Mouse (Mus musculus) midbrain, embryonic 11.5 days (tissue): ENCODE data around the gene Zglp1. TPM values are rescaled to one million over a fixed set of nuclear protein-coding genes. Genes with fewer than 3 reads are reported as not detected.
A peak's percentile ranks its signal among the peaks of the same experiment; 100 is the strongest.

Experiments used
- ATAC-seq: fragments of 200-750 bp; cut with Nextera tagmentation; 2 replicates; pipeline ENCODE4 v1.8.0; 2017; ENCODE audit warnings: moderate TSS enrichment, moderate library complexity; ENCODE audit not compliant: low FRiP score
- DNase-seq: peaks from one replicate; pipeline ENCODE4 v3.0.0; 2015; ENCODE audit warnings: low spot score; ENCODE audit errors: missing footprints
- H3K27ac ChIP-seq: fragments of 300-500 bp; sonication (generic); 2 replicates; pipeline ENCODE4 v1.5.1; 2014; ENCODE audit warnings: low read depth, low read length
- H3K27me3 ChIP-seq: fragments of 300-500 bp; sonication (generic); 2 replicates; pipeline ENCODE4 v1.6.1; 2014; ENCODE audit warnings: mild to moderate bottlenecking, low read length, moderate library complexity, mixed read lengths; ENCODE audit not compliant: control insufficient read depth, insufficient read depth
- H3K36me3 ChIP-seq: fragments of 300-500 bp; sonication (generic); 2 replicates; pipeline ENCODE4 v1.6.1; 2014; ENCODE audit warnings: mild to moderate bottlenecking, low read length, moderate library complexity, mixed read lengths; ENCODE audit not compliant: control insufficient read depth, insufficient read depth
- H3K4me1 ChIP-seq: fragments of 300-500 bp; sonication (generic); 2 replicates; pipeline ENCODE4 v1.6.1; 2014; ENCODE audit warnings: low read length; ENCODE audit not compliant: control insufficient read depth, insufficient read depth
- H3K4me2 ChIP-seq: fragments of 300-500 bp; sonication (generic); 2 replicates; pipeline ENCODE4 v1.6.1; 2014; ENCODE audit warnings: mild to moderate bottlenecking, moderate library complexity
- H3K4me3 ChIP-seq: fragments of 300-500 bp; sonication (generic); 2 replicates; pipeline ENCODE4 v1.5.1; 2014; ENCODE audit warnings: low read depth, low read length
- H3K9ac ChIP-seq: fragments of 300-500 bp; sonication (generic); 2 replicates; pipeline ENCODE4 v1.6.1; 2014; ENCODE audit warnings: low read length
- H3K9me3 ChIP-seq: fragments of 300-500 bp; sonication (generic); 2 replicates; pipeline ENCODE4 v1.6.1; 2016; ENCODE audit warnings: low read length; ENCODE audit not compliant: control insufficient read depth
- WGBS: fragments of 180-500 bp; shearing (Covaris S2); extraction: QIAGEN DNeasy Blood & Tissue Kit; methylation state at CpG from one replicate; pipeline ENCODE4 v1.1.7; 2014; 5-methylcytosine and 5-hydroxymethylcytosine counted together
- microRNA counts: library from miRNA; unstranded; fragments of <30 nt; microRNA quantifications from one replicate; lab custom pipeline; 2015
- microRNA-seq: library from miRNA; unstranded; fragments of <30 nt; microRNA quantifications from one replicate; pipeline ENCODE4, GENCODE M21; 2017
- polyA plus RNA-seq: library from polyadenylated mRNA; unstranded; fragments of >200 nt; fragmentation: Nextera tagmentation; extraction: Ambion mirVana; gene quantifications from 2 replicates; pipeline ENCODE4 v1.2.1, GENCODE M21; 2014

The Zglp1 gene
- polyA plus RNA-seq, 1 experiment from 2014 or later = 0.86 TPM

DNA sequence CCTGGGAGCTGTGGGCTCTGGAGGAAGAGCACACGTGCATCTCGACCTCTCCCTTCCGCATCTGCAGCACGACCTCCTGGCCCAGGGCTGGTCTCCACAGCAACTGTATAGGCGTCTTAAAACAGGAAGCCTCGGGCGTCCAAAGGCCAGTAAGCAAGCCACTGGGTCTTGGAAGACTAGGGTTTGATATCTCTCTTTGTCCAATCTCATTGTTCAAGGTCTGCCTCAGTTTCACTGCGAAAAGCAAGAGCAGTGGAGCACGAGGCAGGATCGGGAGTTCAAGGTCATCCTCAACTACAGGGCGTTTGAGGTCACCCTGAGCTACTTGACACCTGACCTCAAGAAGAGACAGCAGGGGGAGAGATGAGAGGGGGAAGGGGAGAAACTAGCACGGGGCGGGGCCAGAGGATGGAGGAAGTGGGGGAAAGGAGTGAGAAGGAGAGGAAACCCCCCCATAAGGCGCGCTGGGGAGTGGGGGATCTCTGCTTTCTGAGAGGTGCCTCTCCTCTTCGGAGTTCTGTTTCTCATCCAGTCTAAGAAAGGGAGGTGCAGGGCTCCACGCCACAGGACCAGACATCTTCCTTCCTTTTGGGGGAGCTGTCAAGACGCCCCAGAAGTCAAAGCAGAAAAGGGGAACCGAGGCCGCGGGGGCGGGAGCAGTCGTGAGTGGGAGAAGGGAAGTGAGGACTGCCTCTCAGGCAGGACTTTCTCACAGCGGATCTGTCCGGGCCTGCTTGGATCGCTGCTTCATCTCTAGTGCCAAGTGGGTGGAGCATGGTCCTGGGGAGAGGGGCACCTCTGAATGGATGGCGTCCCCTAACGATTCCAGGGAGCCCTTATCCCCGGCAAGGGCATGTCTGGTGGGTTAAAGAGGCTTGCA is 52.0 kb downstream of the Zglp1 start:
- peak overlapping the region; percentile 30 for H3K4me2 ChIP-seq
- ATAC-seq (no peak), DNase-seq (no peak)
- peaks cover 35% of the 10 kb centered on the region for H3K27me3 ChIP-seq
- no peaks in the 10 kb centered on the region for H3K36me3 ChIP-seq
- H3K4me3 ChIP-seq = peak overlapping the region; percentile 17; the same call in 1 of the 2 replicates
- H3K27ac ChIP-seq = no peak overlapping the region
- no peaks in the 10 kb centered on the region; the same call in 1 of the 2 replicates for H3K4me1 ChIP-seq
- WGBS = 3% methylated on average over 28 of the region's 29 CpGs
- H3K9me3 ChIP-seq = no peaks in the 10 kb centered on the region
- H3K9ac ChIP-seq = no peak overlapping the region

MicroRNA genes within 50 kb of the gene (microRNA counts, 519-probe panel; counts per million panel counts)
- microRNA mmu-miR-1900 (lab: Ali Mortazavi, UCI) = not detected

Small RNA genes within 50 kb of the gene (microRNA-seq; reads per million reads assigned to microRNA genes)
- not detected for gene Mir1900
- 2.5 reads per million, percentile 9 among the genes with 10 or more reads in this experiment for gene Mir7082

Other genes with a start within 250 kb of the Zglp1 start
- gene Rdh8, start 248.6 kb downstream of the Zglp1 start, polyA plus RNA-seq = not detected in 2 replicates
- 0.45 and 0.66 TPM in 2 replicates for gene A230050P20Rik, start 198.5 kb downstream of the Zglp1 start, polyA plus RNA-seq
- gene Angptl6, start 187.4 kb downstream of the Zglp1 start, polyA plus RNA-seq = 5.0 and 6.1 TPM in 2 replicates
- gene Ppan, start 178.9 kb downstream of the Zglp1 start, polyA plus RNA-seq = 52.3 and 57.1 TPM in 2 replicates
- 348 and 354 TPM in 2 replicates for gene Eif3g, start 168.5 kb downstream of the Zglp1 start, polyA plus RNA-seq
- 67.4 and 73.3 TPM in 2 replicates for gene Dnmt1, start 107.2 kb downstream of the Zglp1 start, polyA plus RNA-seq
- gene S1pr2, start 90.3 kb downstream of the Zglp1 start, polyA plus RNA-seq = 18.1 and 20.1 TPM in 2 replicates
- gene Mrpl4, start 64.4 kb downstream of the Zglp1 start, polyA plus RNA-seq = 120 and 121 TPM in 2 replicates
- gene Icam1, start 51.1 kb downstream of the Zglp1 start, polyA plus RNA-seq = 3.9 and 4.0 TPM in 2 replicates
- 5.4 and 9.2 TPM in 2 replicates for gene Icam4, start 37.7 kb downstream of the Zglp1 start, polyA plus RNA-seq
- not detected in 2 replicates for gene Icam5, start 35.0 kb downstream of the Zglp1 start, polyA plus RNA-seq
- 0.75 and 1.3 TPM in 2 replicates for gene Gm49373, start 6.0 kb upstream of the Zglp1 start, polyA plus RNA-seq
- gene Fdx1l, start 6.5 kb upstream of the Zglp1 start, polyA plus RNA-seq = 46.3 and 50.4 TPM in 2 replicates
- gene Gm38431, start 24.9 kb upstream of the Zglp1 start, polyA plus RNA-seq = 2.0 and 2.1 TPM in 2 replicates
- gene Raver1, start 24.9 kb upstream of the Zglp1 start, polyA plus RNA-seq = 66.0 and 76.1 TPM in 2 replicates
- gene Tyk2, start 64.2 kb upstream of the Zglp1 start, polyA plus RNA-seq = 6.1 and 7.1 TPM in 2 replicates
- gene Cdc37, start 82.9 kb upstream of the Zglp1 start, polyA plus RNA-seq = 297 and 318 TPM in 2 replicates
- gene Pde4a, start 98.6 kb upstream of the Zglp1 start, polyA plus RNA-seq = 5.0 and 6.5 TPM in 2 replicates
- 20.0 and 26.3 TPM in 2 replicates for gene Keap1, start 172.3 kb upstream of the Zglp1 start, polyA plus RNA-seq
- gene S1pr5, start 181.3 kb upstream of the Zglp1 start, polyA plus RNA-seq = 0.19 and 0.21 TPM in 2 replicates
- gene Atg4d, start 198.2 kb upstream of the Zglp1 start, polyA plus RNA-seq = 37.2 and 45.8 TPM in 2 replicates
- 13.2 and 16.3 TPM in 2 replicates for gene Kri1, start 220.9 kb upstream of the Zglp1 start, polyA plus RNA-seq
- 70.6 and 71.9 TPM in 2 replicates for gene Cdkn2d, start 224.3 kb upstream of the Zglp1 start, polyA plus RNA-seq
- 0.36 and 0.68 TPM in 2 replicates for gene Ap1m2, start 245.2 kb upstream of the Zglp1 start, polyA plus RNA-seq